In genomic region chr11:23007166-23007480, GRCm38 (mm10) we compare ENCODE assay signal across 8 mouse cellular contexts. TPM values are rescaled to one million over a fixed set of nuclear protein-coding genes. Genes with fewer than 3 reads are reported as not detected.
DNase-seq lines count a peak whose midpoint lies in the region; ATAC-seq and TF ChIP-seq lines count a peak whose summit lies in the region.

No protein-coding gene starts in this region.

- DNase-seq in lung, adult 2 months = no peak
- DNase-seq in lung, adult 18-20 months = no peak
- DNase-seq in left cerebral cortex, adult 8-10 months (ENCODE audit: low spot score in 2 of 2) = no peak
- DNase-seq in frontal cortex, postnatal 14 days (ENCODE audit: low spot score in 2 of 2) = no peak
- no peak for DNase-seq in cerebellum, postnatal 4 days (ENCODE audit: low spot score in 2 of 2)

- WGBS in lung, adult 2 months = 3% methylated on average over 6 of the region's 6 CpGs
- 4% methylated on average over 6 of the region's 6 CpGs for WGBS in embryonic facial prominence, embryonic 12.5 days
- WGBS in intestine, embryonic 16.5 days = 5% methylated on average over 6 of the region's 6 CpGs
- WGBS in neural tube, embryonic 14.5 days = 3% methylated on average over 6 of the region's 6 CpGs

- H3K4me2 ChIP-seq in embryonic facial prominence, embryonic 12.5 days (replicated peaks) = peak overlapping the region; percentile 73
- H3K4me2 ChIP-seq in intestine, embryonic 16.5 days (ENCODE audit: low read depth, low read length) = peak overlapping the region; percentile 86
- H3K4me2 ChIP-seq in neural tube, embryonic 14.5 days (ENCODE audit: low read depth, low read length) = peak overlapping the region; percentile 71

- H3K9ac ChIP-seq in embryonic facial prominence, embryonic 12.5 days = no peak overlapping the region
- H3K9ac ChIP-seq in intestine, embryonic 16.5 days (ENCODE audit: low read depth, low read length) = peak overlapping the region; percentile 57
- H3K9ac ChIP-seq in neural tube, embryonic 14.5 days (replicated peaks; ENCODE audit: low read depth, low read length) = peak overlapping the region; percentile 37; the same call in 1 of the 2 replicates

- H3K27me3 ChIP-seq in embryonic facial prominence, embryonic 12.5 days = no peaks in the 10 kb centered on the region
- H3K27me3 ChIP-seq in intestine, embryonic 16.5 days (replicated peaks; ENCODE audit: control insufficient read depth, insufficient read depth, low read length) = no peaks in the 10 kb centered on the region
- no peaks in the 10 kb centered on the region for H3K27me3 ChIP-seq in neural tube, embryonic 14.5 days (ENCODE audit: control insufficient read depth, insufficient read depth, low read length)

- H3K36me3 ChIP-seq in embryonic facial prominence, embryonic 12.5 days = peaks cover 20% of the 10 kb centered on the region
- peaks cover 9% of the 10 kb centered on the region for H3K36me3 ChIP-seq in intestine, embryonic 16.5 days (ENCODE audit: control insufficient read depth, insufficient read depth, low read length)
- H3K36me3 ChIP-seq in neural tube, embryonic 14.5 days (ENCODE audit: control insufficient read depth, insufficient read depth, low read length) = peaks cover 17% of the 10 kb centered on the region

- peak; percentile 61; the same call in 1 of the 2 replicates for ATAC-seq in embryonic facial prominence, embryonic 12.5 days (ENCODE audit: insufficient number of reproducible peaks, insufficient read depth, low FRiP score, low TSS enrichment)
- ATAC-seq in intestine, embryonic 16.5 days = peak; percentile 37; the same call in 1 of the 2 replicates
- peak; percentile 55 for ATAC-seq in neural tube, embryonic 14.5 days (ENCODE audit: low read depth)

- H3K4me3 ChIP-seq in lung, adult 2 months (replicated peaks; ENCODE audit: extremely low read depth, low read depth, low read length) = peak overlapping the region; percentile 71
- H3K4me3 ChIP-seq in embryonic facial prominence, embryonic 12.5 days = peak overlapping the region; percentile 58
- peak overlapping the region; percentile 68 for H3K4me3 ChIP-seq in intestine, embryonic 16.5 days (ENCODE audit: low read length)
- H3K4me3 ChIP-seq in neural tube, embryonic 14.5 days (ENCODE audit: low read depth, low read length) = peak overlapping the region; percentile 56

- TF ChIP-seq CTCF in lung, adult 2 months (IDR thresholded peaks at IDR 0.05; ENCODE audit: insufficient read depth, low read length) = no peak

- TF ChIP-seq POLR2A in lung, adult 2 months (IDR thresholded peaks at IDR 0.05; ENCODE audit: borderline replicate concordance, extremely low read depth, low read depth, low read length) = no peak

- peaks cover 5% of the 10 kb centered on the region for H3K4me1 ChIP-seq in lung, adult 2 months (ENCODE audit: control insufficient read depth, insufficient read depth, low read length)
- no peaks in the 10 kb centered on the region for H3K4me1 ChIP-seq in embryonic facial prominence, embryonic 12.5 days
- peaks cover 5% of the 10 kb centered on the region; the same call in 1 of the 2 replicates for H3K4me1 ChIP-seq in intestine, embryonic 16.5 days (ENCODE audit: control insufficient read depth, insufficient read depth, low read length)
- H3K4me1 ChIP-seq in neural tube, embryonic 14.5 days (ENCODE audit: control insufficient read depth, insufficient read depth, low read length) = no peaks in the 10 kb centered on the region; the same call in 1 of the 2 replicates

- no peaks in the 10 kb centered on the region for H3K9me3 ChIP-seq in embryonic facial prominence, embryonic 12.5 days
- no peaks in the 10 kb centered on the region for H3K9me3 ChIP-seq in intestine, embryonic 16.5 days (ENCODE audit: control insufficient read depth, low read length)
- H3K9me3 ChIP-seq in neural tube, embryonic 14.5 days (ENCODE audit: control insufficient read depth, low read length) = no peaks in the 10 kb centered on the region

- peak overlapping the region; percentile 70 for H3K27ac ChIP-seq in embryonic facial prominence, embryonic 12.5 days
- peak overlapping the region; percentile 26 for H3K27ac ChIP-seq in intestine, embryonic 16.5 days (ENCODE audit: low read length)
- peak overlapping the region; percentile 94 for H3K27ac ChIP-seq in neural tube, embryonic 14.5 days (ENCODE audit: low read depth, low read length)

RNA-seq across cellular contexts. Expression of gene Fam161a, which starts 0.2 kb away (rescaled TPM):
- polyA plus RNA-seq in lung, adult 2 months (2012; rRNA removed) = 3.2 and 6.3 TPM in 2 replicates
- polyA plus RNA-seq in embryonic facial prominence, embryonic 12.5 days (2016; fragmentation: Nextera tagmentation; extraction: Ambion mirVana) = 4.7 and 5.5 TPM in 2 replicates
- 1.5 and 2.7 TPM in 2 replicates for polyA plus RNA-seq in intestine, embryonic 16.5 days (2015; fragmentation: Nextera tagmentation; extraction: Ambion mirVana)
- polyA plus RNA-seq in neural tube, embryonic 14.5 days (2014; fragmentation: Nextera tagmentation; extraction: Ambion mirVana) = 4.1 and 4.2 TPM in 2 replicates
- 1 to 10 TPM; 3.9 to 6.6 (median 5.2) TPM for total RNA-seq in left cerebral cortex, adult 8-10 months (2022)

RNA-seq across cellular contexts. Expression of gene Cct4, which starts 16.8 kb away (rescaled TPM):
- polyA plus RNA-seq in lung, adult 2 months (2012; rRNA removed) = 123 and 181 TPM in 2 replicates
- polyA plus RNA-seq in embryonic facial prominence, embryonic 12.5 days (2016; fragmentation: Nextera tagmentation; extraction: Ambion mirVana) = 328 and 333 TPM in 2 replicates
- polyA plus RNA-seq in intestine, embryonic 16.5 days (2015; fragmentation: Nextera tagmentation; extraction: Ambion mirVana) = 214 and 241 TPM in 2 replicates
- polyA plus RNA-seq in neural tube, embryonic 14.5 days (2014; fragmentation: Nextera tagmentation; extraction: Ambion mirVana) = 291 and 314 TPM in 2 replicates
- 100 to 1,000 TPM in 1 of 4 experiments, 10 to 100 TPM in 3; 89.2 to 103 (median 95.6) TPM for total RNA-seq in left cerebral cortex, adult 8-10 months (2022)

RNA-seq across cellular contexts. Expression of gene Commd1, which starts 24.9 kb away (rescaled TPM):
- 4.7 and 10.0 TPM in 2 replicates for polyA plus RNA-seq in lung, adult 2 months (2012; rRNA removed)
- polyA plus RNA-seq in embryonic facial prominence, embryonic 12.5 days (2016; fragmentation: Nextera tagmentation; extraction: Ambion mirVana) = 358 and 366 TPM in 2 replicates
- 320 and 339 TPM in 2 replicates for polyA plus RNA-seq in intestine, embryonic 16.5 days (2015; fragmentation: Nextera tagmentation; extraction: Ambion mirVana)
- polyA plus RNA-seq in neural tube, embryonic 14.5 days (2014; fragmentation: Nextera tagmentation; extraction: Ambion mirVana) = 230 and 258 TPM in 2 replicates
- total RNA-seq in left cerebral cortex, adult 8-10 months (2022) = 10 to 100 TPM; 32.2 to 47.5 (median 36.8) TPM

RNA-seq across cellular contexts. Expression of gene Gm28048, which starts 25.2 kb away (rescaled TPM):
- not detected in 2 replicates for polyA plus RNA-seq in lung, adult 2 months (2012; rRNA removed)
- 7.5 and 9.4 TPM in 2 replicates for polyA plus RNA-seq in embryonic facial prominence, embryonic 12.5 days (2016; fragmentation: Nextera tagmentation; extraction: Ambion mirVana)
- 11.2 and 12.0 TPM in 2 replicates for polyA plus RNA-seq in intestine, embryonic 16.5 days (2015; fragmentation: Nextera tagmentation; extraction: Ambion mirVana)
- polyA plus RNA-seq in neural tube, embryonic 14.5 days (2014; fragmentation: Nextera tagmentation; extraction: Ambion mirVana) = 1.7 and 5.9 TPM in 2 replicates
- total RNA-seq in left cerebral cortex, adult 8-10 months (2022) = 10 to 100 TPM; 11.1 to 24.0 (median 16.0) TPM

RNA-seq across cellular contexts. Expression of gene Zrsr1, which starts 35.3 kb away (rescaled TPM):
- polyA plus RNA-seq in lung, adult 2 months (2012; rRNA removed) = 10.2 and 11.5 TPM in 2 replicates
- 3.6 and 4.7 TPM in 2 replicates for polyA plus RNA-seq in embryonic facial prominence, embryonic 12.5 days (2016; fragmentation: Nextera tagmentation; extraction: Ambion mirVana)
- 1.8 and 2.2 TPM in 2 replicates for polyA plus RNA-seq in intestine, embryonic 16.5 days (2015; fragmentation: Nextera tagmentation; extraction: Ambion mirVana)
- 9.1 and 9.8 TPM in 2 replicates for polyA plus RNA-seq in neural tube, embryonic 14.5 days (2014; fragmentation: Nextera tagmentation; extraction: Ambion mirVana)
- 10 to 100 TPM; 63.0 to 78.1 (median 72.0) TPM for total RNA-seq in left cerebral cortex, adult 8-10 months (2022)

Comparison
In these comparisons a context has a peak if more than half of its experiments do, and no peak if none do; other contexts are left out.
1. H3K27ac ChIP-seq: peak in every context shown above with its lines; median percentile 94 in neural tube, embryonic 14.5 days; 70 in embryonic facial prominence, embryonic 12.5 days; 26 in intestine, embryonic 16.5 days.
2. RNA of gene Commd1, which starts 24.9 kb away (polyA plus RNA-seq): 358 to 366 TPM in embryonic facial prominence, embryonic 12.5 days, 320 to 339 TPM in intestine, embryonic 16.5 days and 230 to 258 TPM in neural tube, embryonic 14.5 days; 4.7 to 10.0 TPM in lung, adult 2 months; every median in the first group is over 10 times any median in the second.
3. Peak in every context shown above with its lines, with median percentiles within 50 percentile points of each other: H3K4me3 ChIP-seq, ATAC-seq and H3K4me2 ChIP-seq.